Mouse (Mus musculus) cerebellum, postnatal 10 days (tissue): ENCODE measurements around the gene Etfbkmt.
"Not testable (repeated sequence)": the region's sequence is repeated elsewhere in the genome, so short reads cannot be mapped to it uniquely, and the experiment has no call there.

ENCODE experiments used
- DNase-seq, 2 experiments: peaks; one replicate each; pipeline ENCODE4 v3.0.0; 2021; ENCODE audit warnings: mixed read lengths in 2 of 2

The Etfbkmt gene

GRCm38 (mm10) chr6:149187371-149187770 lies 47.7 kb downstream of the Etfbkmt start:
- no peak for DNase-seq

- DNase-seq, result peak; percentile 97 to 98
These were observed 48.6 kb downstream of the Etfbkmt start, which contains the start of gene Amn1 for GRCm38 (mm10) chr6:149188041-149188924. Gene Amn1 (minus strand): TSS chr6:149188712.

- DNase-seq, result no peak
These were observed 49.2 kb downstream of the Etfbkmt start for GRCm38 (mm10) chr6:149188925-149189257.

GRCm38 (mm10) chr6:149189340-149189922 lies 49.8 kb downstream of the Etfbkmt start:
- peak; percentile 39 to 41 for DNase-seq

- DNase-seq, result not testable (repeated sequence)
These were observed 52.3 kb downstream of the Etfbkmt start for GRCm38 (mm10) chr6:149191951-149192350.

GRCm38 (mm10) chr6:149193276-149193905 lies 53.7 kb downstream of the Etfbkmt start:
- no peak for DNase-seq

GRCm38 (mm10) chr6:149197116-149197515 lies 57.5 kb downstream of the Etfbkmt start:
- no peak for DNase-seq

- no peak for DNase-seq
These were observed 58.9 kb downstream of the Etfbkmt start for GRCm38 (mm10) chr6:149198572-149198971.
